Mouse (Mus musculus) T-helper 17 cell (primary cell): ENCODE results near the gene Pip5k1b.

Experiments used
- in situ Hi-C, 2 experiments: fragments of 300-600 bp; cut with MboI, MseI; formaldehyde crosslinking; loops; 1 replicate in 1 of 2; 2 replicates in 1 of 2; pipeline ENCODE4 v1.15.1; 2025; ENCODE audit warnings: high pct_unique_total_duplicates in 2 of 2

Pip5k1b gene

GRCm38 (mm10) chr19:24476929-24477882 is 78.5 kb downstream of the Pip5k1b start, which contains the start of gene Fam122a:
Gene Fam122a, minus strand, starts transcription at chr19:24477356.
- in situ Hi-C loops, result loop anchor here in 1 of 2 experiments (10.0 kb wide), 1 partner anchor 302 kb away; no protein-coding TSS in a partner anchor

- in situ Hi-C loops, result loop anchor here in 1 of 2 experiments (10.0 kb wide), 1 partner anchor 302 kb away; no protein-coding TSS in a partner anchor
Observed at GRCm38 (mm10) chr19:24476461-24476860, 79.2 kb downstream of the Pip5k1b start.

- in situ Hi-C loops, result loop anchor here in 1 of 2 experiments (10.0 kb wide), 1 partner anchor 300 kb away; no protein-coding TSS in a partner anchor
Observed at GRCm38 (mm10) chr19:24475281-24475680, 80.4 kb downstream of the Pip5k1b start.

GRCm38 (mm10) chr19:24472512-24472911 is 83.2 kb downstream of the Pip5k1b start:
- in situ Hi-C loops, result loop anchor here in 1 of 2 experiments (10.0 kb wide), 1 partner anchor 298 kb away; no protein-coding TSS in a partner anchor

GRCm38 (mm10) chr19:24471538-24471937 is 84.1 kb downstream of the Pip5k1b start:
- in situ Hi-C loops, result loop anchor here in 1 of 2 experiments (10.0 kb wide), 1 partner anchor 297 kb away; no protein-coding TSS in a partner anchor

- in situ Hi-C loops, result loop anchor here in 1 of 2 experiments (5.0 kb wide), 1 partner anchor 182 kb away; no protein-coding TSS in a partner anchor
Observed at GRCm38 (mm10) chr19:24469216-24469615, 86.5 kb downstream of the Pip5k1b start.

GRCm38 (mm10) chr19:24468616-24469015 is 87.1 kb downstream of the Pip5k1b start:
- in situ Hi-C loops, result loop anchor here in 1 of 2 experiments (5.0 kb wide), 1 partner anchor 181 kb away; no protein-coding TSS in a partner anchor

GRCm38 (mm10) chr19:24463011-24463410 is 92.7 kb downstream of the Pip5k1b start:
- in situ Hi-C loops, result no loop called here

- in situ Hi-C loops, result no loop called here
Observed at GRCm38 (mm10) chr19:24456591-24457231, 99.0 kb downstream of the Pip5k1b start.

- in situ Hi-C loops, result no loop called here
Observed at GRCm38 (mm10) chr19:24455249-24455960, 100.3 kb downstream of the Pip5k1b start.

- in situ Hi-C loops, result no loop called here
Observed at GRCm38 (mm10) chr19:24454451-24454850, 101.2 kb downstream of the Pip5k1b start.

- in situ Hi-C loops, result no loop called here
Observed at GRCm38 (mm10) chr19:24453379-24453778, 102.3 kb downstream of the Pip5k1b start.

GRCm38 (mm10) chr19:24452441-24452898 is 103.2 kb downstream of the Pip5k1b start:
- in situ Hi-C loops, result no loop called here

- in situ Hi-C loops, result no loop called here
Observed at GRCm38 (mm10) chr19:24451626-24452025, 104.0 kb downstream of the Pip5k1b start.

GRCm38 (mm10) chr19:24450740-24451139 is 104.9 kb downstream of the Pip5k1b start:
- in situ Hi-C loops, result no loop called here

- in situ Hi-C loops, result no loop called here
Observed at GRCm38 (mm10) chr19:24444322-24444721, 111.3 kb downstream of the Pip5k1b start.

GRCm38 (mm10) chr19:24439715-24440114 is 116.0 kb downstream of the Pip5k1b start:
- in situ Hi-C loops, result no loop called here

GRCm38 (mm10) chr19:24434291-24434690 is 121.4 kb downstream of the Pip5k1b start:
- in situ Hi-C loops, result no loop called here

- in situ Hi-C loops, result no loop called here
Observed at GRCm38 (mm10) chr19:24432447-24432846, 123.2 kb downstream of the Pip5k1b start.

- in situ Hi-C loops, result no loop called here
Observed at GRCm38 (mm10) chr19:24431381-24431780, 124.3 kb downstream of the Pip5k1b start.

- in situ Hi-C loops, result no loop called here
Observed at GRCm38 (mm10) chr19:24428011-24428410, 127.7 kb downstream of the Pip5k1b start.
